Mouse (Mus musculus) 3134 (cell line): ENCODE results near the gene Lca5l.

Source experiments
- DNase-seq: peaks from one replicate; pipeline ENCODE4 v3.0.0-alpha.2; 2011; ENCODE audit warnings: low spot score; ENCODE audit not compliant: insufficient read length; ENCODE audit errors: extremely low read depth

Lca5l gene

DNA sequence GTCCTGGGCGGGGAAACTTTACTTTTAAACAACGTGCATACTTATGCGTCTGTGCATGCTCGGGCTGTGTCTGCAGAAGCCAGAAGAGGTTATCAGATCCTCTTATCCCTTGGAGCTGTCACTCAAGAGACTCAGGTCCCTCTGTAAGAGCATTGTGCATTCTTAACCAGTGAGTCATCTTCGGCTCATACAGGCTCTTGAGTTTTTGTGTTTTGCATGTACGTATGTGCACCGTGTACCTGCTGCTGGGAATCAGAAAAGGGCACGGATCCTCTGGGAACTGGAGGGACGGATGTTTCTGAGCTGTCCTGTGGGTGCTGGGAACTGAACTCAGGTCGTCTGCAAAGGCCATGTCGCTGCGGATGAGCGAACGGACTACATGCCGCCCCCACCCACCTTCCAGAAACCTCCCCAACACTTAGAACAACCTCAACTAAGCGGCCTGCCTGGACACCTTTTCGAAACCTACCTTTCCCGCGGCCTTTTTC lies 65.3 kb downstream of the Lca5l start:
- DNase-seq, result peak; percentile 78

DNA sequence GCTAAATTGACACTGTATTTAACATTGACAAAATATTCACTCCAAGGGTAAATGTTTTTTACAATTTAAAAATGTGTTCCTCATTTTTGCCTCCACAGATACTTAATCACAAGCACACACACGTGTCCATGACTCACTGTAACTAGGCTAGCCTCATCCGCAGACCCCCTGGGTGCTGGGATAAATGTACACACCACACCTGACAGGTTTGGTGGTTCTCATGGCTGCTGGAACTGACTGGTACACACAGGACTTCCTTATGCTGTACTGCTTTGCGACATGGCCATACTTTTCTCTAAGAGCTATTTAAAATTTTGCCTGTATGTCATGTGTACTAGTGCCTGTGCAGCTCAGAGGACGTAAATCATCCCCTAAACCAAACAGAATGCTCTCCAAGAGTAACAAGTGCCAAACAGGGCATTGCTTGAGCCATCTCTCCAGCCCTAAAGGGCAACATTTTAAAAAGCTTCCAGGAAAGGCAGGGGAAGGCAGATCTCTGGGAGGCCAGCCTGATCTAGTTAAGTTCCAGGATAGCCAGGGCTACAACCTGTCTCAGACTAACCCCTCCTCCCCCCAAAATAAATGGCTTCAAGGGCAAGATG lies 71.9 kb downstream of the Lca5l start:
- DNase-seq, result no peak

DNA sequence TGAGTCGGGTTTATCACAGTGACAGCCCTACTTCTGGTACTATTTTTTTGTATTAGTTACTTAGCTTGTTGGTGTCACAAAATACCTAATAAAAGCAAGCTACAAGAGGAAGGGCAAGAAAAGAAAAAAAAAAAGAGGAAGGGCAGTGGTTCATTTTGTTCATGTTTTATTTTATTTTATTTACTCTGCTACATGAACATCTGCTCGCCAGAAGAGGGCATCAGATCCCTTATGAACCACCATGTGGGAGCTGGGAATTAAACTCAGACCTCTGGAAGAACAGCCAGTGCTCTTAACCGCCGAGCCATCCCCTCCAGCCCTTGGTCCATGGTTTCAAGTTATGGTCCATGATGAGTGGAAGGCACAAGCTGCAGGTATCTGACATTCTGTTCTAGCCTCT lies 77.3 kb downstream of the Lca5l start:
- DNase-seq, result no peak

DNA sequence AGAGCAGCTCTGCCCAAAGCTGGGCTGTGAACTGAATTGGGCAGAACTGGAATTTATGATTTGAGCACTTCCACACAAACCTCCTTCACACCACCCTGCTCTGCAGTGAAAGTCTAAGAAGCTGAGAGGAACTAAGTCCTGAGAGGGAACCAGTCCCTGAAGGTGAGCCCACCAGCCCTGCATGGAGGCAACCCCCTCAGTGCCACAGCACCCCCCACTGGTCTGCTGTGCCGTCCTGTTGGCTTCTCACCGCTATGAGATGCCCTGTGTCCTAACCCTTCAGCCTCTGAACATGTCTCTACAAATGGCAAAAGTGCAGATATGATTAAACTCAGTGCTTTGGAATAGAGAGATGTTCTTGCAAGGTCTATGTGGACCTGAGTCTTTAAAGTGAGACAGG lies 79.3 kb downstream of the Lca5l start:
- no peak for DNase-seq

DNA sequence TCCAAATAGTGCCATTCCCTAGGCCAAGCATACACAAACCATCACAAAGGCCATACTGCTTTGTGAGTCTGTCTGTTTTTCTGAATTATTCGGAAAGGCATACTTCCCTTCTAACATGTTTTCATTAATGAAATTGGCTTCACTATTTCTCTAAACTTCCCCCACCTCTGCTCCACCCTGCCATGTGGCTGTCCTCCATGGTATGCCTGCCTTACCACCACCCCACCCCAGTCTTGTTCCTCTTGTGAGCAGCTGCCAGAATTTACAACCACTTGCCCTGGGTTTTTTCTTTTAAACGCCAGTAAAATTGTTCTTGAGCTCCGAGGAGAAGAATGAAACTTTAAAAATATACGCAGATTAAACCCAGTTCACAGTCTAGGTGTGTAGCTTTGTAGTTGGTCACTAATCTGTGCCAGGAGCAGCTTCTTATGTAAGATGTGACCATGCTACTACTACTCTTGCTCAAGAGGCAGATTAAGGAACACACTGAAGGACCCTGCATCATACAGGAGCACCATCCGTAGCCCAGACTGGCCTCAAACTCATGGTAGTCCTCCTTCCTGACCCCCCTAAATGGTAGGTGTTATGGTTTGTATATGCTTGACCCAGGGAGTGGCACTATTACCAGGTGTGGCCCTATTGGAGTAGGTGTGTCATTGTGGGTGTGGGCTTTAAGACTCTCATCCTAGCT lies 81.3 kb downstream of the Lca5l start:
- no peak for DNase-seq

DNA sequence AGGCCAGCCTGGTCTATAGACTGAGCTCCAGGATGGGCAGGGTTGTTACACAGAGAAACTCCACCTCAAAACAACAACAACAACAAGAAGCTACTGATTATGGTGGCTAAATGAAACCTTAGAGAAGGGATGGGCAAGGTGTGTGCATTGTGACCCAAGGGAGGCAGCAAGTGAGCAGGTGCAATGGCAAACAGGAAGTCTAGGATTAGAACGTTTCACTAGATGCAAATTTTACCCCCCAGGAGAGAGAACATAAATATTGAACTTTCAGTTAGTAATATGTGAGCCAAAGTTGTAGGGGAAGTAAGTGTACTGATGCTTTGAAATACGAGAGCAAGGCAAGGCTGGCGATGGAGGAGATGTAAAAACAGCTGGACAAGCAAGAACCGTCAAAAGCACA lies 82.4 kb downstream of the Lca5l start:
- DNase-seq, result no peak
